Mouse (Mus musculus) spleen, adult 2 months (tissue): Measurements from ENCODE around the gene Gapdhs.
"Not testable (repeated sequence)": the region's sequence is repeated elsewhere in the genome, so short reads cannot be mapped to it uniquely, and the experiment has no call there.

Experiments
- CTCF ChIP-seq: fragments of 200-500 bp; IDR thresholded peaks from 2 replicates; pipeline ENCODE4 v1.5.1; 2011; ENCODE audit warnings: mild to moderate bottlenecking, inconsistent platforms; ENCODE audit not compliant: insufficient read depth, insufficient read length, insufficient replicate concordance; ENCODE audit errors: extremely low read depth
- POLR2A ChIP-seq: fragments of 200-500 bp; IDR thresholded peaks from 2 replicates; pipeline ENCODE4 v1.6.1; 2011; ENCODE audit warnings: low read depth, low read length, inconsistent platforms

- TF ChIP-seq CTCF, POLR2A: not testable (repeated sequence)
Measured at GRCm38 (mm10) chr7:30730064-30730722, 13.3 kb downstream of the Gapdhs start.
